Mouse (Mus musculus) limb, embryonic 11.5 days (tissue): ENCODE results near the gene Olfr524. TPM values are rescaled to one million over a fixed set of nuclear protein-coding genes. Genes with fewer than 3 reads are reported as not detected.

Source experiments
- ATAC-seq: fragments of 200-750 bp; cut with Nextera tagmentation; 2 replicates; pipeline ENCODE4 v1.8.0; 2017; ENCODE audit warnings: low read depth; ENCODE audit not compliant: insufficient number of reproducible peaks, low FRiP score, low TSS enrichment
- DNase-seq: peaks from one replicate; pipeline ENCODE4 v3.0.0-alpha.2; 2015; ENCODE audit warnings: low spot score
- H3K27ac ChIP-seq: fragments of 300-500 bp; sonication (generic); replicated peaks from 2 replicates; pipeline ENCODE4 v1.5.1; 2014; ENCODE audit warnings: low read depth, mild to moderate bottlenecking, low read length
- H3K27me3 ChIP-seq: fragments of 300-500 bp; sonication (generic); 2 replicates; pipeline ENCODE4 v1.6.1; 2014; ENCODE audit warnings: mild to moderate bottlenecking, low read length, mixed read lengths; ENCODE audit not compliant: control insufficient read depth, insufficient read depth
- H3K36me3 ChIP-seq: fragments of 300-500 bp; sonication (generic); 2 replicates; pipeline ENCODE4 v1.6.1; 2014; ENCODE audit warnings: mild to moderate bottlenecking, low read length, moderate library complexity, mixed read lengths; ENCODE audit not compliant: control insufficient read depth, insufficient read depth
- H3K4me1 ChIP-seq: fragments of 300-500 bp; sonication (generic); 2 replicates; pipeline ENCODE4 v1.6.1; 2014; ENCODE audit warnings: low read length, mixed read lengths; ENCODE audit not compliant: control insufficient read depth, insufficient read depth
- H3K4me2 ChIP-seq: fragments of 300-500 bp; sonication (generic); 2 replicates; pipeline ENCODE4 v1.6.1; 2014; ENCODE audit warnings: low read depth, mild to moderate bottlenecking, moderate library complexity; ENCODE audit not compliant: severe bottlenecking
- H3K4me3 ChIP-seq: fragments of 300-500 bp; sonication (generic); 2 replicates; pipeline ENCODE4 v1.5.1; 2014; ENCODE audit warnings: low read depth, low read length
- H3K9ac ChIP-seq: fragments of 300-500 bp; sonication (generic); 2 replicates; pipeline ENCODE4 v1.6.1; 2014; ENCODE audit warnings: mild to moderate bottlenecking, low read length
- H3K9me3 ChIP-seq: fragments of 300-500 bp; sonication (generic); 2 replicates; pipeline ENCODE4 v1.6.1; 2016; ENCODE audit warnings: low read length; ENCODE audit not compliant: control insufficient read depth
- WGBS: fragments of 180-500 bp; shearing (Covaris S2); extraction: QIAGEN DNeasy Blood & Tissue Kit; methylation state at CpG from one replicate; pipeline ENCODE4 v1.1.7; 2014; 5-methylcytosine and 5-hydroxymethylcytosine counted together
- polyA plus RNA-seq: library from polyadenylated mRNA; unstranded; fragments of >200 nt; fragmentation: Nextera tagmentation; extraction: Ambion mirVana; gene quantifications from 2 replicates; pipeline ENCODE4 v1.2.1, GENCODE M21; 2014

Olfr524 gene
- polyA plus RNA-seq, 1 experiment from 2014 or later, result not detected

DNA sequence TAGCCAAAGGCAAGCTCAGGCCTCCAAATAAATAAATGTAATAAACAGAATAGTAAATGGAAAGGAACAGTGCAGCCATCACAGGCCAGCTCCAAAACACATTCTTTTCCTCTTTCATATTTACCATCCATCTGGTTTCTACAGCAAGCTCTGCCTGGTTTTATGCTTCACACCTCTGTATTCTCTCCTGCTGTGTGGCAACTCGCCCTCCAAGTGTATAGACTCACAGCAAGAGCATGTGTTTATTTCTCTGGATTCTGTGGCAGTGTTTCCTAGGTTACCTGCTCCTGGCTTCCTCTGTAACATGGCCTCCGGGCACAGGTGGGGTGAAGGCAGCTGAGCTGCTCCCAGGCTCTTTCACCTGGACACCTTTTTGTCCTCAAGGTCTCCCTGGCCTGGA, 13.3 kb downstream of the Olfr524 start:
- H3K9me3 ChIP-seq, result no peaks in the 10 kb centered on the region
- H3K9ac ChIP-seq, result no peak overlapping the region
- WGBS, result 57% methylated on average over 2 of the region's 2 CpGs
- H3K36me3 ChIP-seq, result no peaks in the 10 kb centered on the region
- no peaks in the 10 kb centered on the region for H3K27me3 ChIP-seq
- no peak overlapping the region for H3K4me3 ChIP-seq
- ATAC-seq (no peak), DNase-seq (no peak)
- H3K4me1 ChIP-seq, result no peaks in the 10 kb centered on the region
- no peak overlapping the region for H3K4me2 ChIP-seq
- H3K27ac ChIP-seq, result no peak overlapping the region

DNA sequence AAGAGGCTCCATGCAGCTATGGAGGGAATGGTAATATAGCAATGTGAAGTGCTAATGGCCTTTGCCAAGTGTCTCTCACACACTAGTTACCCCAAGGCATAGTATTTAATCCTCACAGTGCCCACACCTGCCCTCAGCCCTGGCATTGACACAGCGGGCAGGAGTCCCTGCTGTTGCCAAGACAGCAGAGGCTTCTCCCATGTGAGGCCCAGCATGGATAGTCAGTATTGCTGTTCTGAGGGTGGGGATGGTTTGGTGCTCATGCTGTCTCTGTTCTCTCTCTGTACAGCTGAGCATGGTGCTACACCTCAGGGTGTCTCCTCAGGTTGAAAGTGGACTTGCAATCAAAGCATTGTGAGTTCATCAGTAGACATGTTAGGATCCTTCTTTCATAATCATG, 15.3 kb downstream of the Olfr524 start:
- no peaks in the 10 kb centered on the region for H3K4me1 ChIP-seq
- no peak overlapping the region for H3K4me3 ChIP-seq
- no peak for DNase-seq
- H3K27ac ChIP-seq, result no peak overlapping the region
- no peaks in the 10 kb centered on the region for H3K27me3 ChIP-seq
- WGBS, result 80% methylated on average over 1 of the region's 1 CpGs
- ATAC-seq, result no peak
- no peaks in the 10 kb centered on the region for H3K9me3 ChIP-seq
- no peak overlapping the region for H3K9ac ChIP-seq
- no peaks in the 10 kb centered on the region for H3K36me3 ChIP-seq
- H3K4me2 ChIP-seq, result no peak overlapping the region

DNA sequence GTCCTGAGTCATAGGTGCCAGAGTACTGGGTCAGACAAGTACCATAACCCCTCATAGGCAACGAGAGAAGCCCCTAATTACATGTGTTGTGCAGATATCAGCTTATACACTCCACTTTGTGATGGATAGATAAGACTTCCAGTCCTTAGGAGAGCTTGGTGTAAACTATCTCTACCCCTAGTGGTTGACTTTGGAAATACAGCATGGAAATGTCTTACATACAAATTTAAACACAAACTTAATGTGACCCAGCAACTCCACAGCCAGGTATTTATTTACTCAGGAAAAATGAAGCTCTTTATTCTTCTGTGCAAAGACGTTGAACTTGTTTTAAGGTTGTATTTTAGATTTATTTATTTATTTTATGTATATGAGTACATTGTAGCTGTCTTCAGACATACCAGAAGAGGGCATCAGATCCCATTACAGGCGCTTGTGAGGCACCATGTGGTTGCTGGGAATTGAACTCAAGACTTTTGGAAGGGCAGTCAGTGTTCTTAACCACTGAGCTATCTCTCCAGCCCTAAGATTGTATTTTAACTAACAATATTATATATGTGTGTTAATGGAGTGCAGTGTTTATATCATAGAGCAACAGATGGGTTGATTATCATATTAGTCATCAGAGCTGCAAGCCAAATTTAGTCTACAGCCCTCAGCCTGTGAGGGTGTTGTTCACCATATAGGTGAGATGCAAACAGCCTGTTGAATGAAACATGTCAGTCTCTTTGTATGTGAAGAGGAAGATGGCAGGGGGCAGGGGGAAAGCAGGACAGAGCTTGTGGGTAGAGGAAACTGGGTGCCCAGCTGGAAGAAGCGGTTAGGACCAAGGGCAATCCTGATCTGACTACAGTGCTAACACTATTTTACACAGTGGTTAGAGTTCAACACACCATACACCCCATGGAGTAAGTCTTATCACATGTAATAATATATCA, 17.1 kb downstream of the Olfr524 start:
- Histone ChIP-seq H3K36me3 (no peaks in the 10 kb centered on the region), H3K9me3 (no peaks in the 10 kb centered on the region), H3K27ac (no peak overlapping the region), H3K9ac (no peak overlapping the region), H3K4me1 (no peaks in the 10 kb centered on the region), H3K4me3 (no peak overlapping the region), H3K27me3 (no peaks in the 10 kb centered on the region), H3K4me2 (no peak overlapping the region)
- ATAC-seq (no peak), DNase-seq (no peak)
- 70% methylated on average over 4 of the region's 4 CpGs for WGBS

DNA sequence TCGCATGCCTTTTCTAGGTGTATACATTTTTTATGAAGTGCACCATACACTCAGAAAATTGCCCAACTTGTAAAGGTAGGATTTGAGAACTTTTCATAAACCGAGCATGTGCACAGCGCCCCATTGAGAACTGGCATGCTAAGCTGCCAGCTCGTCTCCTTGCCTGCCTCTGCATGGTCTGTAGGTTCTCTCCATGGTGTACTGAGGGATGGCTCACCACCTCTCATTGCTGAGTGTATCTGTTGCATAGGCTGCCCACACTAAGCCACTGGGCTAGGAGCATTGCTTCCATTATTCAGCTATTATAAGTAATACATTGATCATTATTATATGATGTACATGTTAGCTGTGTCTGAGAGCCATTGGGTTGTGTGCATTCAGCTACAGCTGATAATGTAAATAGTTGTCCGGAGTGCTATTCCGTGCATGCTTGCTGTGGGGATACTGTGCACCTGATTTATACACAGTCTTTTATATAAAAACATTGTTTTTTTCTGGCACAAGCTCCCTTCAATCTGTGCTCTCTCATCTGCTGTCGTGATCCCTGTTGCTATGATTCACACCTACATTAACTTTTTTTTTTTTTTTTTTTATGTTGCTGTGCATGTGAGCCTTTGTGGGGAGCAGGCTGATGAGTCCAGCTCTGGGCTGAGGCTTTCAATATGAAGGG, 17.9 kb downstream of the Olfr524 start:
- H3K27me3 ChIP-seq, result no peaks in the 10 kb centered on the region
- ATAC-seq (no peak), DNase-seq (no peak)
- H3K4me2 ChIP-seq, result no peak overlapping the region
- H3K27ac ChIP-seq, result no peak overlapping the region
- no peaks in the 10 kb centered on the region for H3K9me3 ChIP-seq
- no peaks in the 10 kb centered on the region for H3K4me1 ChIP-seq
- H3K4me3 ChIP-seq, result no peak overlapping the region
- no peak overlapping the region for H3K9ac ChIP-seq
- H3K36me3 ChIP-seq, result no peaks in the 10 kb centered on the region
- 84% methylated on average over 7 of the region's 7 CpGs for WGBS

DNA sequence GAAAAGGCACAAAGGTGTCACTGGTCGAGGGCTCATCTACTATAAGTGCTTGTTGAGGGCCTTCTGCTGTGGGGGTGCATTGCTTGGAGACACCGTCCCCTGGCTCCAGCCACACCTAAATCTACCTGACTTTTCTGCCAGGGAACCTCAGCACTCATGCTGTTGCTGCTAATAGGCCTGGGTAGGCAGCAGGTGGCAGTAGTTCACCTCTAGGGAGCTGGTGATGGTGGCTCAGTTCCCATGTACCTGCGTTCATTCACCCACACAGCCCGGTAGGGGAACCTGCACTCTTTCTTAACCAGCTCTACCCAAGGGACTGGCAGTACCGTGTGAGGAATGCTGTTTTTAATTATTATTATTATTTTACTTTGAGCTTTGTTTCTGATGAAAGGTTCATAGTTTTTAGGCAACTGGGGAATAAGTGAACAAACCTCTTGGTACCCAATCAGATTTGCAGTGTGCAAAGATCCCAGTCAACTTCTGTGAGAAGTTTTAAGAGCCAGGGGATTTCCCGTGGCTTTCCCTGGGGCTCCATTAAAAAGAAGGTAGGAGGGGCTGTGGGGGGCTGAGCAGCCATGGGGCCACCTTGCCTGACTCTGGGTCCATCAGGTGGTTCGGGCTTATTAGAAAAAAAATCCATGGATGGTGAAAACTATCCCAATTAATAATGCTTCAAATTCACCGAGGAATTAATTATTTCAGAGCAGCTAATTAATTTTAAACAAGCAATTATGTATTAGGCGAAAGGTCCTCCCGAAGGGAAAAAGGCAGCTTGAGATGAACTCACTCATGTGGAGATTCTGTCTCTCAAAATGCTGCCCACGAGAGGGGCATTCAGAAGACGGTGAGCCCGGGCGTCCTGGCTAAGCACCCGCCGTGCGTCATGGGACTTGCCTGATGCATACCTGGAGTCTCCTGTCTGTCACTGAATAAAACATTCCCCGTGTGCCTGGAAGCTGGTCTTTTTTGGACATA, 18.8 kb downstream of the Olfr524 start:
- no peaks in the 10 kb centered on the region for H3K36me3 ChIP-seq
- no peak overlapping the region for H3K4me3 ChIP-seq
- no peaks in the 10 kb centered on the region for H3K9me3 ChIP-seq
- whole genome bisulfite sequencing, result 68% methylated on average over 18 of the region's 18 CpGs
- H3K27ac ChIP-seq, result no peak overlapping the region
- H3K4me2 ChIP-seq, result no peak overlapping the region
- ATAC-seq (0 out of 2 replicates have a peak, but pooled peaks have one; percentile 44), DNase-seq (no peak)
- H3K9ac ChIP-seq, result no peak overlapping the region
- no peaks in the 10 kb centered on the region for H3K4me1 ChIP-seq
- no peaks in the 10 kb centered on the region for H3K27me3 ChIP-seq

DNA sequence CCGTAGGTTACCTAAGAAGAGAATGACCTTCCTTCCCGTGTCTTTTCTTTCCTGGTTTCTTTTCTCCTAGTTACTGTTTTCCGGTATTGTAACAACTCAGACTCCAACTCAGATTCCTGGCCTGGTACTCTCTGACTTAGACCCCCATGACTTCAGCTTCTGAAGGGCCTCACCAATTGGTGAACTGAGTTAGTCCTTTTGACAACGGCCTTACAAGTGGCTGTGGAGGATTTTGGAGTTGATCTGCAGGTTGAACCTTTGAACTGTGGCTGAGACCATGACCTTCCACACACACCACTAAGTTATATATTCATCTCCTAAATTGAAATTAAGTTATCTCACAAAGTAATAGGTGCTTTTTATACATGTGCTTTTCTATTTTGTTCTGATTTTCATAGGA, 21.6 kb downstream of the Olfr524 start:
- H3K27me3 ChIP-seq, result no peaks in the 10 kb centered on the region
- no peaks in the 10 kb centered on the region for H3K36me3 ChIP-seq
- ATAC-seq, result no peak
- no peaks in the 10 kb centered on the region for H3K9me3 ChIP-seq
- H3K4me2 ChIP-seq, result no peak overlapping the region
- no peak overlapping the region for H3K9ac ChIP-seq
- DNase-seq, result no peak
- H3K27ac ChIP-seq, result no peak overlapping the region
- H3K4me1 ChIP-seq, result no peaks in the 10 kb centered on the region
- H3K4me3 ChIP-seq, result no peak overlapping the region
- 85% methylated on average over 4 of the region's 4 CpGs for WGBS

DNA sequence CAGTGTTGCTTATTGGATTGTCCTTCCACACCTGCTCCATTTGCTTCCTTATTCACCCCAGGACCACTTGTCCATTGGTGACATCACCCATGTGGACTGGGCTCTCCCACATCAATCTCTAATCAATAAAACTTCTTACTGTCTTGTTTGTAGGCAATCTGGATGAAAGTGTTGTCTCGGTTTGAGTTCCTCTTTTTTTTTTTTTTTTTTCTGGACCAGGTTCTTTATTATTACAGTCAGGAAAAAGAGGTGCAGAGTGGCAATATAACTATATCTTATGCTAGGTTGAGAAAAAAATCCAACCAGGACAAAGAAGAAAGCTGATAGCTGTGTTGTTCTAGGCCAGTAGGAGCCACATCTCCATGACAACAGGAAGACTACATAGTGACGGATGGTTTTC, 25.1 kb downstream of the Olfr524 start:
- Histone ChIP-seq H3K9me3 (no peaks in the 10 kb centered on the region), H3K27ac (no peak overlapping the region), H3K9ac (no peak overlapping the region), H3K36me3 (no peaks in the 10 kb centered on the region), H3K4me2 (no peak overlapping the region), H3K4me3 (no peak overlapping the region), H3K27me3 (no peaks in the 10 kb centered on the region), H3K4me1 (no peaks in the 10 kb centered on the region)
- 82% methylated on average over 2 of the region's 2 CpGs for WGBS
- no peak for DNase-seq
- no peak for ATAC-seq

DNA sequence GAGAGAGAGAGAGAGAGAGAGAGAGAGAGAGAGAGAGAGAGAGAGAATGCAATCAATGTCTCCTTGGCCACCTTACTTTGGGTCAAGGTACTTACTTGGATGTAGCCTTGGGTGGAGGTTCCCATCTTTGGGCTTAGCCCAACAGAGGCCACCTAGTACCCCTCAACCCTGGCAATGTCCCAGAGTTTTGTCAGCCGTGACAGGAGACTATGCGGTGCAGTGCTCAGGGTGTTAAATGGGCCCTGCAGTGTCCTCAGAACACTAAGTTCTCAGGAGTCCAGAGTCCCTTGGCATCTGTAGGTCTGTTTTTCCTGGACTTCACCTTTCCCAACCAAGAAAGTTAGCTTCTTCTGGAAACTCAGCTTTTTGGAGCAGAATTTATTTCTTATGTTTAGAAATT, 26.6 kb downstream of the Olfr524 start:
- Histone ChIP-seq H3K9ac (no peak overlapping the region), H3K36me3 (no peaks in the 10 kb centered on the region), H3K4me1 (no peaks in the 10 kb centered on the region), H3K4me2 (no peak overlapping the region), H3K9me3 (no peaks in the 10 kb centered on the region), H3K4me3 (no peak overlapping the region), H3K27me3 (no peaks in the 10 kb centered on the region), H3K27ac (no peak overlapping the region)
- no peak for ATAC-seq
- DNase-seq, result no peak
- WGBS, result 87% methylated on average over 2 of the region's 2 CpGs
